Mouse (Mus musculus): ENCODE data around the gene Rcn3.

DNA sequence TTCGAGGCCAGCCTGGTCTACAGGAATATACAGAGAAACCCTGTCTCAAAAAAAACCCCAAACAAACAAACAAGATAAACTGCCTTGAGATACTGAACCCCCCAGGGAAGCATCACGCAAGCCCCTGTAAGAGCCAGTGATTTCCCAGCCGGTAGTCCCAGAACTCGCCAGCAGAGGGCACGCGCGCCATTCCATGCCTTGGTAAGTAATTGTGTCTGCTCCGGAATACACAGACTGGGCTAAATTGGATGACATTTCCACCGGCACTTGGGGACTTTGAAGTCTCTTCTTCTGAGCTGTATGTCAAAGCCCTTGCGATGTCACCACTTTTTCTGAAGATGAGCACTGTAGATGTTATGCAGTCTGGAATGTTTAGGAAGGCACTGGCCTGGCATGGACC, 12.2 kb downstream of the Rcn3 start:
- TF ChIP-seq CTCF (IDR thresholded peaks at IDR 0.05; ENCODE audit: control insufficient read depth, insufficient read depth, insufficient read length) (peak; percentile 80), MYOG (IDR thresholded peaks at IDR 0.05; ENCODE audit: control insufficient read depth, extremely low read depth, insufficient read length) (no peak), USF1 (IDR thresholded peaks at IDR 0.05; ENCODE audit: low read depth) (no peak)
